Mouse (Mus musculus): ENCODE data around the gene Ybx1.

- TF ChIP-seq POLR2A (IDR thresholded peaks at IDR 0.05; ENCODE audit: borderline replicate concordance, insufficient read depth, low read length) (no peak), CTCF (IDR thresholded peaks at IDR 0.05; ENCODE audit: borderline replicate concordance, insufficient read depth, low read depth, low read length) (no peak)
These were observed 34.8 kb downstream of the Ybx1 start for GRCm38 (mm10) chr4:119259344-119260254.

Measured in cerebellum, adult 2 months (tissue).